13 mouse cellular contexts compared by ENCODE assay signal in the genomic region with DNA sequence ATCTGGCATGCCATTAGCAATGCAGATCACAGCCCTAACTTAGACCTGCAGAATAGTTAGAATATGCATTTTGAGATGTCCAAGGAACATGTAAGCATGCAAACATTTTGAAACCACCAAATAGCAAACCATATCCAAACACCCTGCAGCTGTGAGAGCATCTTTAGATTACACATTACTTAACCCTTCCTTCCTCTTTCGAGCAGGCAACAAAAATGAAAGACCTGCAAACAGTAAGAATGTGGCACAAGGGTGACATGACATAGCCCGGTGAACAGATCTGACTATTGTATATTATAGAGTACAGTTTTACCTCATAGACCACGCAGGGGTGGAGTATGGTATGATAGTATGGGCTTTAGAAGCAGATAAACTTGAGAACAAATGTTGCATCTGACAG.
"Had no signal": no experiment of that assay in that cellular context is flagged by ENCODE, and none has a peak within 500 bp of the region (broad histone marks: within the 10 kb centered on the region; RNA-seq: fewer than 3 reads in every experiment).

No protein-coding gene starts in this region.

- ATAC-seq: liver, embryonic 12.5 days; midbrain, embryonic 13.5 days; midbrain, embryonic 16.5 days had no signal

- DNase-seq: kidney, adult 8-10 months; kidney, postnatal 10 days; kidney, postnatal 36 days; liver; lung, adult 18-20 months; lung, postnatal 10 days; retina, postnatal 1 day; right cerebral cortex, postnatal 25 days; spleen, adult 18-20 months; thymus, postnatal 25 days had no signal
